Mouse (Mus musculus) cerebellum, adult 18-20 months (tissue): ENCODE data around the gene Usp3.

Experiments
- DNase-seq, 2 experiments: peaks; one replicate each; pipeline ENCODE4 v3.0.0; 2021

Usp3 gene

GRCm38 (mm10) chr9:66506011-66506410 lies 86.9 kb downstream of the Usp3 start:
- DNase-seq: no peak

GRCm38 (mm10) chr9:66505141-66505917 lies 87.6 kb downstream of the Usp3 start:
- DNase-seq: no peak

- no peak for DNase-seq
Observed at GRCm38 (mm10) chr9:66504518-66504917, 88.4 kb downstream of the Usp3 start.

- no peak for DNase-seq
Observed at GRCm38 (mm10) chr9:66503879-66504411, 89.0 kb downstream of the Usp3 start.

GRCm38 (mm10) chr9:66501248-66501647 lies 91.7 kb downstream of the Usp3 start:
- DNase-seq: no peak

- no peak for DNase-seq
Observed at GRCm38 (mm10) chr9:66493992-66494391, 99.0 kb downstream of the Usp3 start.

GRCm38 (mm10) chr9:66492361-66492760 lies 100.6 kb downstream of the Usp3 start:
- no peak for DNase-seq

GRCm38 (mm10) chr9:66488786-66489185 lies 104.2 kb downstream of the Usp3 start:
- DNase-seq: no peak

GRCm38 (mm10) chr9:66483429-66483828 lies 109.5 kb downstream of the Usp3 start:
- no peak for DNase-seq

GRCm38 (mm10) chr9:66477785-66478184 lies 115.2 kb downstream of the Usp3 start:
- DNase-seq: no peak

- DNase-seq: peak; percentile 45 to 48
Observed at GRCm38 (mm10) chr9:66465087-66465486, 127.9 kb downstream of the Usp3 start.
